Mouse (Mus musculus) right cerebral cortex, postnatal 10 days (tissue): ENCODE measurements around the gene Gale.

Experiments used
- DNase-seq, 2 experiments: peaks; one replicate each; pipeline ENCODE4 v3.0.0; 2021; ENCODE audit warnings: low spot score in 2 of 2

Gale gene

GRCm38 (mm10) chr4:136016059-136016602 is 52.6 kb downstream of the Gale start:
- no peak for DNase-seq
